Mouse (Mus musculus): Measurements from ENCODE around the gene Olfr1424.

Olfr1424 gene

DNA sequence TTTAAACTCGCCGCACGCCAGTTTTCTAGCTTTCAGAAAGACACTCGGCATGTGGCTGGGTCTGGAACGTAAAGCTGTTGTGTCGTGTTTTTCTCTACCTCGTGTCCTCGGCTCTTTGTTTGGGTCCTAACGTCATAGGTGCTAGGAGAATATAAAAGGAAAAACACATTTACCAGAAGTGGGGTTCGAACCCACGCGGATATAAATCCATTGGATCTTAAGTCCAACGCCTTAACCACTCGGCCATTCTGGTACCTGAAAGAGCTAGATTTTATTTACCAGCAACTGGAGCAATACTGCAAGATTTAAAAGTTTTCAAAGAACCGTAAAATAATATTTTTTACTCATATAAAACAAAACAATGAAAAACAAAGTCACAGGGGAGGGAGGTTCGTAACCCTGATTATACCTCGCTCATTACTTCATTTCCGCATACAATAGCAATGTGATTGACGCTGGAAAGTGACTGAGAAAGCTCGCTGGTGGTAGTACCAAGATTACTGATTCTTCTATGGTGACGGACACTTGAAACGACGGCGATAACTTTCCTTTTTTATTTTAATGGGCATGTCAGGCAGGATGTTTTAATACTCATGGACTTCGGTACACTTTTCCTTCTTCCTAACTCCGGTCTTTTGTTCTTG is 51.4 kb downstream of the Olfr1424 start:
- TF ChIP-seq GATA4 (IDR thresholded peaks at IDR 0.05; ENCODE audit: insufficient replicate concordance, low read length), result no peak

DNA sequence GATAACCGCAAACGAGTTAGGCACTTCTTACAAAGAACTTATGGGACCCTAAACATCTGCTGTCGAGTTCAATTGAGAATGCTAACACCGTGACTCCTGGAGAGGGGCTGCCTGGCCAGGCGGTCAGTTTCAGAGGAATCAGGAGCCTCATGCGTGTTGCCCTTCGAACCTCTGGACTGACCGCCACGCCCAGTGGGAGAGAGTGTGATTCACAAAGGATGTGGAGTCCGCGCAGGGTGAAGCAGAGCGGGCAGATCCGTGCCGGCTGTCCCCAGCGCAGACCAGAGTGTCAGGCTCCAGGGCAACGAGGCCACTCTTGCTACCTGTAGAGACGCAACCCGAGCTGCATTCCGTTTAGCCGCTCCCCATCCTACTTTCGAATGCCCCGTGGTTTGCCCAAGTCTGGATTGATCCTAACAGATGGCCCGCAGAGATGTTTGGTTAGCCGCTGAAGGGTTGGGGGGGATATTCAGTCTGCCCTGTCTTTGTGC is 52.2 kb downstream of the Olfr1424 start:
- peak; percentile 28; the same call in 1 of the 2 replicates for TF ChIP-seq GATA4 (IDR thresholded peaks at IDR 0.05; ENCODE audit: insufficient replicate concordance, low read length)

DNA sequence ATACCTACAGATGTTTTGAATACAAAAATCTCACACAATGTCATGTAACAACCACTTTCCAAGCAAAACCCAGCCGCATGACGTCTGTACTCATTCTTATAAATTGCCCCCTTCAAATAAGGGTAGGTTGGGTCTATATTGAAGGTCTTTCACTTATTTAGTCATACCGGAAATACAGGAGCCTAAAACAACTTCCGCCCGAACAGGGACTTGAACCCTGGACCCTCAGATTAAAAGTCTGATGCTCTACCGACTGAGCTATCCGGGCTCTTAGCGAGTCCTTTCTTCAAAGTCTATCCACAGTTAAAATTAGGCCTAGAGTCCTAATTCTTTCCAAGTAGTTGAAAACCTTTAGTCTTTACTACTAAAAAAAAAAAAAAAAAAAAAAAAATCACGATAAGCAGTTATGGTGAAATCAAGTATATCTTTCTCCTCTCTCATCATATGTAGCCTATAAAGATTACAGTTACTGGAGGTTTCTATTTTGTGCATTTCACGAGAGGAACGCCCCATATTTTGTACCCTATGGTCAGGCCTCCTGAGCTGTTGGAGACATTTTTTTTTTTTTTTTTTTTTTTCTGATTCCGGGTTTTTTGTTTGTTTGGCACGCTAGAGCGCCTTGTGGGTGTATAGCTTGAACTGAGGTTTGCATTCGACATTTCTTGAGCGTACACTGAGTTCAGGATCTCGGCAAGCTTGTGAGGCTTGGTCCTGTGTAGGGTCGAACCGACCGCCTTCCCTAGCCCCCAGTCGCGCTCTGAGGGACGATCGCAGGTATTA is 52.8 kb downstream of the Olfr1424 start:
- TF ChIP-seq GATA4 (IDR thresholded peaks at IDR 0.05; ENCODE audit: insufficient replicate concordance, low read length), result no peak
